Mouse (Mus musculus) midbrain, embryonic 12.5 days (tissue): ENCODE measurements around the gene Obsl1. TPM values are rescaled to one million over a fixed set of nuclear protein-coding genes. Genes with fewer than 3 reads are reported as not detected.

Source experiments
- ATAC-seq: fragments of 200-750 bp; cut with Nextera tagmentation; 2 replicates; pipeline ENCODE4 v1.8.0; 2017; ENCODE audit warnings: low read depth, moderate TSS enrichment, moderate library complexity; ENCODE audit not compliant: low FRiP score
- H3K27ac ChIP-seq: fragments of 300-500 bp; sonication (generic); replicated peaks from 2 replicates; pipeline ENCODE4 v1.5.1; 2016; ENCODE audit warnings: mild to moderate bottlenecking
- H3K27me3 ChIP-seq: fragments of 300-500 bp; sonication (generic); 2 replicates; pipeline ENCODE4 v1.6.1; 2016; ENCODE audit warnings: mild to moderate bottlenecking
- H3K36me3 ChIP-seq: fragments of 300-500 bp; sonication (generic); 2 replicates; pipeline ENCODE4 v1.6.1; 2016
- H3K4me1 ChIP-seq: fragments of 300-500 bp; sonication (generic); 2 replicates; pipeline ENCODE4 v1.6.1; 2016
- H3K4me2 ChIP-seq: fragments of 300-500 bp; sonication (generic); replicated peaks from 2 replicates; pipeline ENCODE4 v1.6.1; 2016; ENCODE audit warnings: mild to moderate bottlenecking, moderate library complexity
- H3K4me3 ChIP-seq: fragments of 300-500 bp; sonication (generic); 2 replicates; pipeline ENCODE4 v1.5.1; 2016; ENCODE audit warnings: mild to moderate bottlenecking
- H3K9ac ChIP-seq: fragments of 300-500 bp; sonication (generic); replicated peaks from 2 replicates; pipeline ENCODE4 v1.6.1; 2016; ENCODE audit warnings: mild to moderate bottlenecking, moderate library complexity
- H3K9me3 ChIP-seq: fragments of 300-500 bp; sonication (generic); 2 replicates; pipeline ENCODE4 v1.6.1; 2016; ENCODE audit warnings: mild to moderate bottlenecking
- whole genome bisulfite sequencing: fragments of 180-500 bp; shearing (Covaris S2); methylation state at CpG from one replicate; pipeline ENCODE4 v1.1.7; 2016; 5-methylcytosine and 5-hydroxymethylcytosine counted together
- polyA plus RNA-seq: library from polyadenylated mRNA; unstranded; fragments of >200 nt; fragmentation: Nextera tagmentation; extraction: Ambion mirVana; gene quantifications from 2 replicates; pipeline ENCODE4 v1.2.1, GENCODE M21; 2016

Gene Obsl1
- polyA plus RNA-seq, 1 experiment from 2014 or later = 46.6 TPM

- peaks cover 50% of the 10 kb centered on the region for H3K27me3 ChIP-seq
- H3K9ac ChIP-seq = peak overlapping the region; percentile 46
- H3K36me3 ChIP-seq = no peaks in the 10 kb centered on the region
- ATAC-seq = peak; percentile 68
- peak overlapping the region; percentile 35 for H3K4me3 ChIP-seq
- under 1% methylated on average over 42 of the region's 42 CpGs for WGBS
- H3K27ac ChIP-seq = peak overlapping the region; percentile 76
- peaks cover 51% of the 10 kb centered on the region for H3K4me1 ChIP-seq
- no peaks in the 10 kb centered on the region for H3K9me3 ChIP-seq
- H3K4me2 ChIP-seq = peak overlapping the region; percentile 57
Measured at GRCm38 (mm10) chr1:75458025-75458788, 48.0 kb downstream of the Obsl1 start.

GRCm38 (mm10) chr1:75457710-75458024 lies 48.6 kb downstream of the Obsl1 start:
- Histone ChIP-seq H3K36me3 (no peaks in the 10 kb centered on the region), H3K9me3 (no peaks in the 10 kb centered on the region), H3K27me3 (peaks cover 51% of the 10 kb centered on the region), H3K4me1 (peaks cover 55% of the 10 kb centered on the region), H3K9ac (peak overlapping the region; percentile 46; the same call in 1 of the 2 replicates), H3K4me2 (peak overlapping the region; percentile 57), H3K27ac (peak overlapping the region; percentile 76), H3K4me3 (peak overlapping the region; percentile 18; the same call in 1 of the 2 replicates)
- 1% methylated on average over 9 of the region's 10 CpGs for WGBS
- peak; percentile 13 for ATAC-seq

- no peaks in the 10 kb centered on the region for H3K9me3 ChIP-seq
- peak overlapping the region; percentile 57 for H3K4me2 ChIP-seq
- ATAC-seq = no peak
- peak overlapping the region; percentile 18; the same call in 1 of the 2 replicates for H3K4me3 ChIP-seq
- H3K27ac ChIP-seq = peak overlapping the region; percentile 76
- H3K4me1 ChIP-seq = peaks cover 57% of the 10 kb centered on the region
- H3K9ac ChIP-seq = no peak overlapping the region
- peaks cover 55% of the 10 kb centered on the region for H3K27me3 ChIP-seq
- no peaks in the 10 kb centered on the region for H3K36me3 ChIP-seq
- 7% methylated on average over 14 of the region's 14 CpGs for WGBS
Measured at GRCm38 (mm10) chr1:75456746-75457564, 49.3 kb downstream of the Obsl1 start.

GRCm38 (mm10) chr1:75455948-75456347 lies 50.3 kb downstream of the Obsl1 start:
- 18% methylated on average over 5 of the region's 5 CpGs for WGBS
- no peaks in the 10 kb centered on the region for H3K9me3 ChIP-seq
- peak; percentile 29; the same call in 1 of the 2 replicates for ATAC-seq
- H3K36me3 ChIP-seq = no peaks in the 10 kb centered on the region
- H3K4me3 ChIP-seq = peak overlapping the region; percentile 9; the same call in 1 of the 2 replicates
- H3K27ac ChIP-seq = peak overlapping the region; percentile 76
- peaks cover 59% of the 10 kb centered on the region for H3K27me3 ChIP-seq
- H3K9ac ChIP-seq = 0 out of 2 replicates have a peak overlapping the region, but pooled peaks have one; percentile 31
- H3K4me1 ChIP-seq = peaks cover 67% of the 10 kb centered on the region
- H3K4me2 ChIP-seq = peak overlapping the region; percentile 57

- peaks cover 72% of the 10 kb centered on the region for H3K4me1 ChIP-seq
- H3K9me3 ChIP-seq = no peaks in the 10 kb centered on the region
- peaks cover 63% of the 10 kb centered on the region for H3K27me3 ChIP-seq
- no peak for ATAC-seq
- peak overlapping the region; percentile 57 for H3K4me2 ChIP-seq
- H3K4me3 ChIP-seq = peak overlapping the region; percentile 9; the same call in 1 of the 2 replicates
- peak overlapping the region; percentile 76 for H3K27ac ChIP-seq
- H3K36me3 ChIP-seq = no peaks in the 10 kb centered on the region
- 0 out of 2 replicates have a peak overlapping the region, but pooled peaks have one; percentile 31 for H3K9ac ChIP-seq
- 72% methylated on average over 3 of the region's 3 CpGs for WGBS
Measured at GRCm38 (mm10) chr1:75455433-75455832, 50.8 kb downstream of the Obsl1 start.

GRCm38 (mm10) chr1:75451900-75452299 lies 54.4 kb downstream of the Obsl1 start:
- no peaks in the 10 kb centered on the region for H3K36me3 ChIP-seq
- H3K4me2 ChIP-seq = peak overlapping the region; percentile 58
- peak overlapping the region; percentile 92 for H3K27ac ChIP-seq
- 80% methylated on average over 5 of the region's 5 CpGs for WGBS
- peaks cover 76% of the 10 kb centered on the region for H3K27me3 ChIP-seq
- no peak for ATAC-seq
- peak overlapping the region; percentile 44 for H3K4me3 ChIP-seq
- H3K9me3 ChIP-seq = no peaks in the 10 kb centered on the region
- H3K4me1 ChIP-seq = peaks cover 82% of the 10 kb centered on the region
- peak overlapping the region; percentile 65 for H3K9ac ChIP-seq

GRCm38 (mm10) chr1:75450314-75451005 lies 55.8 kb downstream of the Obsl1 start, which contains the start of gene Asic4:
Gene Asic4 (plus strand): TSS chr1:75450436.
- Histone ChIP-seq H3K27me3 (peaks cover 73% of the 10 kb centered on the region), H3K9me3 (no peaks in the 10 kb centered on the region), H3K27ac (peak within 1 kb of the TSS; percentile 92), H3K4me1 (peaks cover 82% of the 10 kb centered on the region), H3K4me2 (peak within 1 kb of the TSS; percentile 58), H3K36me3 (no peaks in the 10 kb centered on the region), H3K9ac (peak within 1 kb of the TSS; percentile 65), H3K4me3 (peak within 1 kb of the TSS; percentile 44)
- WGBS = 2% methylated on average over 35 of the region's 35 CpGs
- ATAC-seq = 0 out of 2 replicates have a peak, but pooled peaks have one; percentile 10

- H3K36me3 ChIP-seq = no peaks in the 10 kb centered on the region
- peak overlapping the region; percentile 44 for H3K4me3 ChIP-seq
- peaks cover 75% of the 10 kb centered on the region for H3K27me3 ChIP-seq
- ATAC-seq = no peak
- WGBS = 1% methylated on average over 8 of the region's 8 CpGs
- no peaks in the 10 kb centered on the region for H3K9me3 ChIP-seq
- H3K4me1 ChIP-seq = peaks cover 84% of the 10 kb centered on the region
- peak overlapping the region; percentile 92 for H3K27ac ChIP-seq
- peak overlapping the region; percentile 65 for H3K9ac ChIP-seq
- peak overlapping the region; percentile 58 for H3K4me2 ChIP-seq
Measured at GRCm38 (mm10) chr1:75449377-75450135, 56.7 kb downstream of the Obsl1 start.

- Histone ChIP-seq H3K4me3 (peak overlapping the region; percentile 44; the same call in 1 of the 2 replicates), H3K4me2 (peak overlapping the region; percentile 58), H3K36me3 (no peaks in the 10 kb centered on the region), H3K27ac (peak overlapping the region; percentile 92), H3K27me3 (peaks cover 72% of the 10 kb centered on the region), H3K4me1 (peaks cover 85% of the 10 kb centered on the region), H3K9me3 (no peaks in the 10 kb centered on the region), H3K9ac (peak overlapping the region; percentile 65)
- no peak for ATAC-seq
- under 1% methylated on average over 13 of the region's 14 CpGs for WGBS
Measured at GRCm38 (mm10) chr1:75448937-75449336, 57.3 kb downstream of the Obsl1 start.

GRCm38 (mm10) chr1:75448052-75448431 lies 58.2 kb downstream of the Obsl1 start:
- no peaks in the 10 kb centered on the region for H3K9me3 ChIP-seq
- peak overlapping the region; percentile 17; the same call in 1 of the 2 replicates for H3K4me3 ChIP-seq
- WGBS = under 1% methylated on average over 7 of the region's 7 CpGs
- H3K27me3 ChIP-seq = peaks cover 65% of the 10 kb centered on the region
- H3K4me1 ChIP-seq = peaks cover 94% of the 10 kb centered on the region
- H3K4me2 ChIP-seq = peak overlapping the region; percentile 58
- H3K9ac ChIP-seq = no peak overlapping the region
- no peak for ATAC-seq
- peak overlapping the region; percentile 92 for H3K27ac ChIP-seq
- no peaks in the 10 kb centered on the region for H3K36me3 ChIP-seq
